Mouse (Mus musculus): ENCODE measurements around the gene Scfd2. TPM values are rescaled to one million over a fixed set of nuclear protein-coding genes. Genes with fewer than 3 reads are reported as not detected.

Scfd2 gene
- polyA plus RNA-seq, 1 experiment from 2014 or later: 20.1 TPM

DNA sequence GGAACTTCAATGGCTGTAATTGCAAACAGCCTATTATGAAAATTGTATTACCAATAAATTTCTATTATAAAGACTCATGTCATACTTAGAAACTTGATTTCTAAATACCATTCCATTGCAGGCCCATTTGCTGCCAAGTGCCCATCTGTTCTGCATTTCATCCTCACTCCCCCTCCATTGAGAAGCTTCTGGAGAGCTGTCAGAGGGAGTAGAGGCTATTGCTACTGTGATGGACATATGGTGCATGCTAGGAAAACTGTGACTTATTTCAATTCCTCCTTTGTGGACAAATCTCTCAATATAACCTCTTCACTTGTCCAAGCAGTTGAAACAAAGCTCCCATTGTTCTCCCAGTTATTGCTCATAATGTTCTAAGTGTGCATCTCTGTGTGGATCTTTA, 19.9 kb downstream of the Scfd2 start:
- Histone ChIP-seq H3K36me3 (ENCODE audit: control insufficient read depth, insufficient read depth, low read length) (0 out of 2 replicates have a peak, but pooled peaks cover 2% of the 10 kb centered on the region), H3K27me3 (replicated peaks; ENCODE audit: control insufficient read depth, insufficient read depth, low read length) (no peaks in the 10 kb centered on the region), H3K9ac (ENCODE audit: low read depth, low read length) (no peak overlapping the region), H3K27ac (ENCODE audit: low read depth, low read length) (no peak overlapping the region), H3K4me2 (ENCODE audit: low read length) (no peak overlapping the region), H3K4me3 (ENCODE audit: low read length) (no peak overlapping the region), H3K9me3 (ENCODE audit: control insufficient read depth, low read length) (no peaks in the 10 kb centered on the region), H3K4me1 (ENCODE audit: control insufficient read depth, insufficient read depth, low read depth, low read length) (no peaks in the 10 kb centered on the region)
- no peak for ATAC-seq

GRCm38 (mm10) chr5:74492705-74493104, 38.9 kb downstream of the Scfd2 start:
- WGBS: 91% methylated on average over 3 of the region's 3 CpGs
- Histone ChIP-seq H3K9ac (ENCODE audit: low read depth, low read length) (no peak overlapping the region), H3K36me3 (ENCODE audit: control insufficient read depth, insufficient read depth, low read length) (no peaks in the 10 kb centered on the region), H3K4me1 (ENCODE audit: control insufficient read depth, insufficient read depth, low read depth, low read length) (no peaks in the 10 kb centered on the region), H3K9me3 (ENCODE audit: control insufficient read depth, low read length) (no peaks in the 10 kb centered on the region), H3K4me2 (ENCODE audit: low read length) (no peak overlapping the region), H3K27ac (ENCODE audit: low read depth, low read length) (no peak overlapping the region), H3K27me3 (replicated peaks; ENCODE audit: control insufficient read depth, insufficient read depth, low read length) (no peaks in the 10 kb centered on the region), H3K4me3 (ENCODE audit: low read length) (no peak overlapping the region)
- ATAC-seq: no peak

DNA sequence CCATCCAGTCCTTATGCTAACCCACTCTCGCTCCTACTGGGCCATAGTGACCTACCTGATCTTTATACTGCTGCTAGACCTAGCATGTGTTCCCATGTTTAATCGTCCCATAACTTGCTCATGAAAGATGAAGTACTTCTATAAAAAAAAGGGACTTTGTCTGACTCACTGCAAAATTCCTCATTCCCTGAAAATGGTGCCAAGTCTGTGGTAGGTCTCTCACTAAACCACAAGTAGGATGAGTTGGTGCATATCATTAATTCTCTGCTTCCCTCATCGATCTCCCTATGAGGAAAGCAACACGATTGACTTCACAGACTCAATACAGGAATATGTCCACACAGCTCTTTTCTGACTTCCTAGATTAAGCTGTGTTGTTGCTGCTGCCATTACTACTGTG, 46.9 kb downstream of the Scfd2 start:
- 88% methylated on average over 4 of the region's 4 CpGs for WGBS
- no peak overlapping the region for H3K4me3 ChIP-seq (ENCODE audit: low read length)
- H3K4me2 ChIP-seq (ENCODE audit: low read length): no peak overlapping the region
- peaks cover 4% of the 10 kb centered on the region; the same call in 1 of the 2 replicates for H3K4me1 ChIP-seq (ENCODE audit: control insufficient read depth, insufficient read depth, low read depth, low read length)
- no peaks in the 10 kb centered on the region for H3K9me3 ChIP-seq (ENCODE audit: control insufficient read depth, low read length)
- H3K9ac ChIP-seq (ENCODE audit: low read depth, low read length): no peak overlapping the region
- H3K27me3 ChIP-seq (replicated peaks; ENCODE audit: control insufficient read depth, insufficient read depth, low read length): no peaks in the 10 kb centered on the region
- H3K27ac ChIP-seq (ENCODE audit: low read depth, low read length): no peak overlapping the region
- H3K36me3 ChIP-seq (ENCODE audit: control insufficient read depth, insufficient read depth, low read length): no peaks in the 10 kb centered on the region
- no peak for ATAC-seq

DNA sequence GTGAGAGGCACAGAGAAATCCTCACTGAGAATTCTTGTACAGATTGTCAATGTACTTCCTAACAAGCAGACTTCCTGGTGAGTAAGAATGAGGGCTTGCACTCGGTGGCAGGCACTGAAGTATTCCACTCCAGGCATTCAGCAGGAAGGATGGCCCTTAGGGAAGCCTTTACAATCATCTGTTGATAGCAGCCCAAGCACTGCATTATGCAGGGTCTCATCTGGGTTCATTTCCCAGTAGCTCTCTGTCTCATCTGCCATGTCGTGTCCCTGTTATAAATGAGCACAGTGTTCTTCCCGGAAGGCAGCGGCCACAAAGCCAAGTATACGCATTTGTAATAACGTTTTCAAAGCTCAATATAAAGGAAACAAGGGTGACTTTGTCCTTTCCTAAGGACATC, 48.9 kb downstream of the Scfd2 start:
- Histone ChIP-seq H3K9me3 (ENCODE audit: control insufficient read depth, low read length) (no peaks in the 10 kb centered on the region), H3K4me3 (ENCODE audit: low read length) (no peak overlapping the region), H3K27ac (ENCODE audit: low read depth, low read length) (no peak overlapping the region), H3K27me3 (replicated peaks; ENCODE audit: control insufficient read depth, insufficient read depth, low read length) (no peaks in the 10 kb centered on the region), H3K4me1 (ENCODE audit: control insufficient read depth, insufficient read depth, low read depth, low read length) (peaks cover 4% of the 10 kb centered on the region; the same call in 1 of the 2 replicates), H3K4me2 (ENCODE audit: low read length) (no peak overlapping the region), H3K9ac (ENCODE audit: low read depth, low read length) (no peak overlapping the region), H3K36me3 (ENCODE audit: control insufficient read depth, insufficient read depth, low read length) (no peaks in the 10 kb centered on the region)
- ATAC-seq: peak; percentile 81
- 25% methylated on average over 6 of the region's 6 CpGs for WGBS

GRCm38 (mm10) chr5:74482034-74482433, 49.5 kb downstream of the Scfd2 start:
- H3K9ac ChIP-seq (ENCODE audit: low read depth, low read length): no peak overlapping the region
- no peaks in the 10 kb centered on the region for H3K9me3 ChIP-seq (ENCODE audit: control insufficient read depth, low read length)
- peaks cover 4% of the 10 kb centered on the region; the same call in 1 of the 2 replicates for H3K4me1 ChIP-seq (ENCODE audit: control insufficient read depth, insufficient read depth, low read depth, low read length)
- H3K27me3 ChIP-seq (replicated peaks; ENCODE audit: control insufficient read depth, insufficient read depth, low read length): no peaks in the 10 kb centered on the region
- no peak overlapping the region for H3K4me3 ChIP-seq (ENCODE audit: low read length)
- WGBS: 55% methylated on average over 3 of the region's 3 CpGs
- no peak overlapping the region for H3K27ac ChIP-seq (ENCODE audit: low read depth, low read length)
- no peak overlapping the region for H3K4me2 ChIP-seq (ENCODE audit: low read length)
- no peak for ATAC-seq
- H3K36me3 ChIP-seq (ENCODE audit: control insufficient read depth, insufficient read depth, low read length): no peaks in the 10 kb centered on the region

DNA sequence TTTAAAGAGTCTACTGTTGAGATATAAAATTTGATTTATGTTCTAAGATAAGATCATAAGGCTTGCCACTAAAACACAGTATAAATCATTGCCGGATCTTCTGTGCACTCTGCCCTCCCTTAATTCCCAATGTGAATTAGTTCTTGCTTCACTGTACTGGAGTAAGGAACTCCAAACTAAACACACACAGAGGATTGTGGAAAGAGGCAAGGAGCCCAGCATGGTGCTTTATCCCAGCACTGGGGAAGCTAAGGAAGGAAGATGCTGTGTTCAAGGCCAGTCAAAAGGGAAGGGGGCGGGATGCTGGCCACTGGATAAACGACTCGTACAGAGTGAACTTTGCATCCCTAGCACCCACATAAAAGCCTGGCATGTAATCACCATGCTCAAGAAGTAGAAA, 51.1 kb downstream of the Scfd2 start:
- ATAC-seq: no peak
- H3K9me3 ChIP-seq (ENCODE audit: control insufficient read depth, low read length): no peaks in the 10 kb centered on the region
- H3K4me3 ChIP-seq (ENCODE audit: low read length): no peak overlapping the region
- H3K27me3 ChIP-seq (replicated peaks; ENCODE audit: control insufficient read depth, insufficient read depth, low read length): no peaks in the 10 kb centered on the region
- peaks cover 4% of the 10 kb centered on the region; the same call in 1 of the 2 replicates for H3K4me1 ChIP-seq (ENCODE audit: control insufficient read depth, insufficient read depth, low read depth, low read length)
- H3K4me2 ChIP-seq (ENCODE audit: low read length): no peak overlapping the region
- no peak overlapping the region for H3K9ac ChIP-seq (ENCODE audit: low read depth, low read length)
- H3K36me3 ChIP-seq (ENCODE audit: control insufficient read depth, insufficient read depth, low read length): no peaks in the 10 kb centered on the region
- H3K27ac ChIP-seq (ENCODE audit: low read depth, low read length): no peak overlapping the region
- WGBS: 83% methylated on average over 4 of the region's 4 CpGs

- no peak for ATAC-seq
- peaks cover 4% of the 10 kb centered on the region; the same call in 1 of the 2 replicates for H3K4me1 ChIP-seq (ENCODE audit: control insufficient read depth, insufficient read depth, low read depth, low read length)
Measured at GRCm38 (mm10) chr5:74479947-74480346, 51.6 kb downstream of the Scfd2 start.

DNA sequence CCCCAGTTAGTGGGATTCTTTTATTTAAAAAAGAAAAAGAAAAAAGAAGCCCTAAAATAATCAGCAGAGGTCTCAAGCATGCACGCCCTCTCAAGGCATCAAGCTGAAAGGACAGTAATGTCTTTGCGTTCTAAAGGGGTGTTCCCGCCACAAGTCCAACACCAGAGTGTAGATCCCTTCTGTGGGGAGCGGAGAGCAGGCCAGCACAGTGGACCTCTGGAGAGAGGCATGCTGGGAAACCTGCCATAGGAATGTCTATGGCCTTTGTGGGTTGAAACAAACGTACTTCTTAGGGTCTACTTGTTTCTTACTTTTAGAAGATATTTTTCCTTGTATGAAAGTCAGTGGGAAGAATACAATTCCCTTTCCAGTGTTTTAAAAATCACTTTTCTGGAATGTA, 52.4 kb downstream of the Scfd2 start:
- H3K27ac ChIP-seq (ENCODE audit: low read depth, low read length): no peak overlapping the region
- ATAC-seq: no peak
- H3K36me3 ChIP-seq (ENCODE audit: control insufficient read depth, insufficient read depth, low read length): no peaks in the 10 kb centered on the region
- no peaks in the 10 kb centered on the region for H3K27me3 ChIP-seq (replicated peaks; ENCODE audit: control insufficient read depth, insufficient read depth, low read length)
- no peak overlapping the region for H3K9ac ChIP-seq (ENCODE audit: low read depth, low read length)
- 85% methylated on average over 5 of the region's 5 CpGs for WGBS
- H3K4me2 ChIP-seq (ENCODE audit: low read length): no peak overlapping the region
- H3K4me3 ChIP-seq (ENCODE audit: low read length): no peak overlapping the region
- peaks cover 4% of the 10 kb centered on the region; the same call in 1 of the 2 replicates for H3K4me1 ChIP-seq (ENCODE audit: control insufficient read depth, insufficient read depth, low read depth, low read length)
- no peaks in the 10 kb centered on the region for H3K9me3 ChIP-seq (ENCODE audit: control insufficient read depth, low read length)

More at GRCm38 (mm10) chr5:74479947-74480346, 51.6 kb downstream of the Scfd2 start:
- Histone ChIP-seq H3K4me3 (ENCODE audit: low read length) (no peak overlapping the region), H3K9ac (ENCODE audit: low read depth, low read length) (no peak overlapping the region), H3K9me3 (ENCODE audit: control insufficient read depth, low read length) (no peaks in the 10 kb centered on the region), H3K27me3 (replicated peaks; ENCODE audit: control insufficient read depth, insufficient read depth, low read length) (no peaks in the 10 kb centered on the region), H3K27ac (ENCODE audit: low read depth, low read length) (no peak overlapping the region), H3K4me2 (ENCODE audit: low read length) (no peak overlapping the region), H3K36me3 (ENCODE audit: control insufficient read depth, insufficient read depth, low read length) (no peaks in the 10 kb centered on the region)
- WGBS: 91% methylated on average over 4 of the region's 4 CpGs

- Histone ChIP-seq H3K36me3 (ENCODE audit: control insufficient read depth, insufficient read depth, low read length) (no peaks in the 10 kb centered on the region), H3K4me1 (ENCODE audit: control insufficient read depth, insufficient read depth, low read depth, low read length) (no peaks in the 10 kb centered on the region), H3K27me3 (replicated peaks; ENCODE audit: control insufficient read depth, insufficient read depth, low read length) (no peaks in the 10 kb centered on the region), H3K27ac (ENCODE audit: low read depth, low read length) (no peak overlapping the region), H3K9me3 (ENCODE audit: control insufficient read depth, low read length) (no peaks in the 10 kb centered on the region), H3K9ac (ENCODE audit: low read depth, low read length) (no peak overlapping the region), H3K4me3 (ENCODE audit: low read length) (no peak overlapping the region), H3K4me2 (ENCODE audit: low read length) (no peak overlapping the region)
- ATAC-seq: no peak
- WGBS: 83% methylated on average over 10 of the region's 10 CpGs
Measured at GRCm38 (mm10) chr5:74476551-74476950, 55.0 kb downstream of the Scfd2 start.

DNA sequence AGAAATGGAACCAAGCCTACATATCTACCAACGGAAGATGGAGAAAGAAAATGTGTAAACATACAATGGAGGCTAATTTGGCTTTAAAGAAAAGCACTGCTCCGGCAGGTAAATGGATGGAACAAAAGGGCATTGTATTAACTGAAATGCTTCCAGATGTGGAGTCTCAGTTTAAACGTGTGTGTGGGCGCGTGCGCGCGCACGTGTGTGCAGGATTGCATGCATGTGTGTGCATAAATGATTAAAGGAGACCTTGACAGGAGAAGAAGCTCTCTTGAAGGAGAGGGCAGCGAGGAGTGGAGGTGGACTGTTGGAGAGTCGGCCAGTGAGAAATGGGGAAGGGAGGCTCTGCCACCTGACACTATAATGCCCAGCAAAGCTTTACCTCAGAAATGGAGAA, 58.4 kb downstream of the Scfd2 start:
- Histone ChIP-seq H3K36me3 (ENCODE audit: control insufficient read depth, insufficient read depth, low read length) (no peaks in the 10 kb centered on the region), H3K4me3 (ENCODE audit: low read length) (no peak overlapping the region), H3K27me3 (replicated peaks; ENCODE audit: control insufficient read depth, insufficient read depth, low read length) (no peaks in the 10 kb centered on the region), H3K9me3 (ENCODE audit: control insufficient read depth, low read length) (no peaks in the 10 kb centered on the region), H3K9ac (ENCODE audit: low read depth, low read length) (no peak overlapping the region), H3K27ac (ENCODE audit: low read depth, low read length) (no peak overlapping the region), H3K4me1 (ENCODE audit: control insufficient read depth, insufficient read depth, low read depth, low read length) (no peaks in the 10 kb centered on the region), H3K4me2 (ENCODE audit: low read length) (no peak overlapping the region)
- WGBS: 90% methylated on average over 11 of the region's 11 CpGs
- no peak for ATAC-seq
